Mouse (Mus musculus) right cerebral cortex, postnatal 36 days (tissue): ENCODE data around the gene Rflnb.

ENCODE experiments used
- DNase-seq, 2 experiments: peaks; one replicate each; pipeline ENCODE4 v3.0.0; 2022; ENCODE audit warnings: low spot score in 2 of 2, mixed read lengths in 1 of 2

Rflnb gene

DNA sequence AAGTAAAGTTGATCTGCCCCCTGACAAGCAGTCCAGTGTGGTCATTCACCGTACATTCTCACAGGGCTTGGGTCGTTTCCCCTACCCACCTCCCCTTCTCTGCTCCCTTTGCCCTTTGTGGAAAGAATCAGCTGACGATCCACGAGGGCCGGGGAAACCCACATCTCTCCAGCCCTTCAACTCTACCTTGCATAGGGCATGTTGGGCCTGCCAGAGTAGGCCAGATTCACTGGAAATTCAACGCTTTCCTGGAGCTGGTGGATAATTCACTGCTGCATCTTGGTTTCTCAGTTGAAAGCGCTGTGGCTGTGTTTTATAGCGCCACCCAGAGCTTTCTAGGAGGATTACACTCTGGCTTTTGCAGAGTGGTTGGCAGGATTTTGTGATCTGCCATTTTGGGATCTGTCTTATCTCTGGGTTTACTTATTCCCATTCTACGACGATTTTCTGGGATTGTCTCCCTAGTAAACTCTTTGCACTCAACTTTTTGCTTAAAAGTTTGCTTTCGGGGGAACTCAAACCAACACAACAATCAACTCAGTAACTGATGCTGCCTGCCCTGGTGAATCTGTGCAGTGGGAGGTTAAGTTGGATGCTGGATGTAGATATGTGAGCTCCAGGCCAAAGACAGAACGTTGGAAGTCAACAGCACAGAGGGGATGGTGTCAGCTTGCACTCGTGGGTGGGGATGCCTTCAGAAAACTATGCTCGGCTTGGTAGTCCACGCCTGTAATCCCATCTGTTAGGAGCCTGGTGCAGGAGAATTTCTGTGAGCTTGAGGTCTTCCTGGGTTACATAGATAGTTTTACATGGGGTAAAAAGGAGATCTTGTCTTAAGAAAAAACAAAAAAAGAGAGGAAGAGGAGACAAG is 36.4 kb downstream of the Rflnb start:
- no peak for DNase-seq

- DNase-seq, result no peak
Measured at GRCm38 (mm10) chr11:75985948-75986347, 41.6 kb downstream of the Rflnb start.

- DNase-seq, result no peak
Measured at GRCm38 (mm10) chr11:75984581-75984980, 43.0 kb downstream of the Rflnb start.

DNA sequence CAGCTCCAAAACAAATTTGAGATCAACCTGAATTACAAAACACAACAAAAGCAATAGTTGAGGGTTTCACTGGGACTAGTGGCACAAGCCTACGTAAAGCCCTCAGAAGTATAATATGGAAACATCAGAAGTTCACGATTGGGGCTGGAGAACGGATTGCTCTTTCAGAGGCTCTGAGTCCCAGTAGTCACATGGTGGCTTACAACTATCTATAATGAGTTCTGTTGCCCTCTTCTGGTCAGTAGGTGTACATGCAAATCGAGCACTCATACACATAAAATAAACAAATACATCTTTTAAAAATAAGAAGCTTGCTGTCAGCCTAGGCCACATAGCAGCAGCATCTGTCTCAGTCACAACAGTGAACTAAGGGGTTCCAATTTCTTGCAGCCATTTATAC is 44.4 kb downstream of the Rflnb start:
- no peak for DNase-seq

DNA sequence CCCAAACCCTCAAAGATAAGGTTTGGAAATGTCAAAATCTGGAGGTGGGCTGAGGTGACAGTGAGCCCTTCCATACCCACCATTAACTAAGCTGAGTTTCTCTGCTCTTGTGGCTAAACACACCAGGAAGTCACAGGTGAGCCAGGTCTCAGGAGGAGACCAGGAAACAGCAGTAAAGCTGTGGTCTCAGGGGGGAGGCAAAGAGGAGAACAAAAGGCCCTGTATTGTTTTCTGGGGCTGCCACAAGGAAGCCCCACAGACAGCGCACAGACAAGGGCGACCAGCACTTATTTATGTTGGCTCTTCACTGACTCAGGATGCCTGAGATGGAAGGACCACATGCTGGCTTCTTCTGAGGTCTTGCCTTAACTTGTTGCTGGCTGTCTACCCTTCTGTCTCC is 47.2 kb downstream of the Rflnb start:
- no peak for DNase-seq

DNA sequence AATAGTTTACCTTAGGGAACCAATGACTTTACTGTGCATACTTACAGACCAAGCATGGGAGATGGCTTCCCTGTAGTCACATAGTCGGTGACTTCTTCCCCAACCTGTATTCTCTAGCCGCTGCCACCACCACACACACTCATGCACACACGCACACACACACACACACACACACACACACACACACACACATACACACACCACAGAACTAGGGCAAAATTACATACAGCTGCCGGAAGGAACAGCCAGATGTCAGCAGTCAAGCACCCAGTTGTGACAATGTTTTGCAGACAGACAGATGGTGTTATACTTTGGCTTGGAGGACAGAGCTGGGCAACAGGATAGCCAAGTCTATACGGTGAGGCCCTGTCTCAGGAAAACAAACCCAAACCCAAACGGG is 49.5 kb downstream of the Rflnb start:
- no peak for DNase-seq

GRCm38 (mm10) chr11:75976748-75977147 is 50.8 kb downstream of the Rflnb start:
- DNase-seq, result no peak

- DNase-seq, result no peak
Measured at GRCm38 (mm10) chr11:75973988-75974387, 53.6 kb downstream of the Rflnb start.

DNA sequence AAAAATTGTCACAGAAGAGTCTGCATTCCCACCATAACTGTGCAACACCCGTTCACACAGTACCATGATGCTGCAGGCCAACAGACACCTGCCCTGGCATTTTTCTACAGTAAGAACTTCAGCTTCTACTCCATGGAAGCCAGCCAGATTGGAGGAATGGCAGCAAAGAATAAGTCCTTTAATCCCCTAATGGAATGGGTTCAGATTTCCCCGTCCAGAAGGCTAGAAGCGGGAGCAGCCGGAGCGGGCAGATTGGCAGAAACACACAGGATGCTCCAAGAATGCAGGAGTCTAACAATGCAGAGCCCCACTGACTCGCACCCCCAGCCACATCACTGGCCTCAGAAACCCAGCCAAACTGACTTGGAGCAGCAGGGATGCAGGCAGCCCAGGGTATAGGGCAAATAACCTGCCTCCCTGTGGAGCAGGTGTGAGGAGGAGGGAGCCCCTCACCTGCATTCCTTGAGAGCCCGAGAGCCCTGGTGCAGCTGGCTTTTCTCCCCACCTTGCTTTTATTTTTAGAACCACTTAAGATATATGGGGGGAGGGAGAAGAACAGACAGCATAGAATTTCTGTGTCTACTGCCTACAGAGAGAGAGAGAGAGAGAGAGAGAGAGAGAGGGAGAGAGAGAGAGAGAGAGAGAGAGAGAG is 54.5 kb downstream of the Rflnb start:
- DNase-seq, result no peak

DNA sequence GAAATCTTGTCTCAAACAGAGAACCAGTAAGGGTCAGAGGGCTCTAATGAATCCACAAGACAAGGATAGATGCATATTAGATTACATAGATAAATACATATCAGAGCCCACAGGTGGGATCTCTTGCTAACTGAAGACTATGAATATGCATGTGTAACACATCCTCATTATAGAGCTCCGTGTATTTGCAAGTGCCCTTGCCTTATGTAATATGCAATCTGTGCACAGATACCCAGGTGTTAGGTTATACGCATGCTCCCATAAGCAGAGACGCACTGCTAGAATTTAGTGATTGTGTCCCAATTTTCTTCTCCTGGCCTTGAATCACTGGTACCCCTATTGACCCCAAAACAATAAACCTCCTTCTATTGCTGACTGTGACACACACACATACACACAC is 55.4 kb downstream of the Rflnb start:
- no peak for DNase-seq

GRCm38 (mm10) chr11:75970629-75971028 is 57.0 kb downstream of the Rflnb start:
- no peak for DNase-seq
